Mouse (Mus musculus) limb, embryonic 14.5 days (tissue): ENCODE data around the gene 1110002E22Rik. TPM values are rescaled to one million over a fixed set of nuclear protein-coding genes. Genes with fewer than 3 reads are reported as not detected.

ENCODE experiments used
- ATAC-seq: fragments of 200-750 bp; cut with Nextera tagmentation; 2 replicates; pipeline ENCODE4 v1.8.0; 2017; ENCODE audit warnings: low read depth, moderate number of reproducible peaks, moderate TSS enrichment; ENCODE audit not compliant: low FRiP score
- DNase-seq: peaks from one replicate; pipeline ENCODE4 v3.0.0-alpha.2; 2015; ENCODE audit warnings: low spot score
- H3K27ac ChIP-seq: fragments of 300-500 bp; sonication (generic); replicated peaks from 2 replicates; pipeline ENCODE4 v1.5.1; 2014; ENCODE audit warnings: low read depth, mild to moderate bottlenecking, low read length, moderate library complexity, mixed read lengths
- H3K27me3 ChIP-seq: fragments of 300-500 bp; sonication (generic); 2 replicates; pipeline ENCODE4 v1.6.1; 2014; ENCODE audit warnings: low read length, mixed read lengths; ENCODE audit not compliant: control insufficient read depth, insufficient read depth
- H3K36me3 ChIP-seq: fragments of 300-500 bp; sonication (generic); 2 replicates; pipeline ENCODE4 v1.6.1; 2014; ENCODE audit warnings: mild to moderate bottlenecking, low read length, moderate library complexity, mixed read lengths; ENCODE audit not compliant: control insufficient read depth, insufficient read depth
- H3K4me1 ChIP-seq: fragments of 300-500 bp; sonication (generic); 2 replicates; pipeline ENCODE4 v1.6.1; 2014; ENCODE audit warnings: antibody characterized with exemption, low read length, mixed read lengths; ENCODE audit not compliant: control insufficient read depth, insufficient read depth
- H3K4me2 ChIP-seq: fragments of 300-500 bp; sonication (generic); replicated peaks from 2 replicates; pipeline ENCODE4 v1.6.1; 2014; ENCODE audit warnings: low read depth, mild to moderate bottlenecking, low read length, moderate library complexity; ENCODE audit not compliant: severe bottlenecking
- H3K4me3 ChIP-seq: fragments of 300-500 bp; sonication (generic); replicated peaks from 2 replicates; pipeline ENCODE4 v1.5.1; 2014; ENCODE audit warnings: low read length
- H3K9ac ChIP-seq: fragments of 300-500 bp; sonication (generic); 2 replicates; pipeline ENCODE4 v1.6.1; 2014; ENCODE audit warnings: mild to moderate bottlenecking, low read depth, low read length, moderate library complexity; ENCODE audit not compliant: severe bottlenecking
- H3K9me3 ChIP-seq: fragments of 300-500 bp; sonication (generic); 2 replicates; pipeline ENCODE4 v1.6.1; 2016; ENCODE audit warnings: low read length; ENCODE audit not compliant: control insufficient read depth
- POLR2A ChIP-seq: fragments of 200-500 bp; IDR thresholded peaks from 2 replicates; pipeline ENCODE4 v1.8.0; 2012; ENCODE audit warnings: inconsistent platforms, mild to moderate bottlenecking, moderate library complexity, borderline replicate concordance; ENCODE audit not compliant: insufficient read depth, insufficient read length; ENCODE audit errors: extremely low read depth
- WGBS: fragments of 180-500 bp; shearing (Covaris S2); extraction: QIAGEN DNeasy Blood & Tissue Kit; methylation state at CpG from one replicate; pipeline ENCODE4 v1.1.7; 2014; 5-methylcytosine and 5-hydroxymethylcytosine counted together
- polyA plus RNA-seq, 2 experiments: library from polyadenylated mRNA; depleted of rRNA in 1 of 2; stranded (reverse) in 1 of 2; unstranded in 1 of 2; fragments of >200 nt; fragmentation: Nextera tagmentation in 1 of 2; extraction: Ambion mirVana in 1 of 2; gene quantifications; 2 replicates each; pipeline versions ENCODE4 v1.2.1 to v1.2.3; 2012 to 2014

The 1110002E22Rik gene
- polyA plus RNA-seq, 2 experiments: 3.2 to 4.0 TPM

- TF ChIP-seq POLR2A: no peak
- no peak for DNase-seq
Measured at GRCm38 (mm10) chr3:138129110-138129509, 64.3 kb downstream of the 1110002E22Rik start.

GRCm38 (mm10) chr3:138130692-138131091 lies 65.8 kb downstream of the 1110002E22Rik start:
- no peak overlapping the region for H3K4me3 ChIP-seq
- DNase-seq: no peak
- no peaks in the 10 kb centered on the region for H3K9me3 ChIP-seq
- WGBS: 65% methylated on average over 1 of the region's 1 CpGs
- no peak for ATAC-seq
- no peak overlapping the region for H3K4me2 ChIP-seq
- H3K36me3 ChIP-seq: no peaks in the 10 kb centered on the region
- H3K9ac ChIP-seq: no peak overlapping the region
- H3K27me3 ChIP-seq: no peaks in the 10 kb centered on the region
- TF ChIP-seq POLR2A: no peak
- no peak overlapping the region for H3K27ac ChIP-seq
- H3K4me1 ChIP-seq: no peaks in the 10 kb centered on the region

More at GRCm38 (mm10) chr3:138129110-138129509, 64.3 kb downstream of the 1110002E22Rik start:
- Histone ChIP-seq H3K27ac (no peak overlapping the region), H3K4me1 (no peaks in the 10 kb centered on the region), H3K4me3 (no peak overlapping the region), H3K36me3 (no peaks in the 10 kb centered on the region), H3K27me3 (no peaks in the 10 kb centered on the region), H3K9ac (no peak overlapping the region), H3K9me3 (no peaks in the 10 kb centered on the region), H3K4me2 (no peak overlapping the region)
- WGBS: 92% methylated on average over 6 of the region's 6 CpGs
- no peak for ATAC-seq

Other genes with a start within 250 kb of the 1110002E22Rik start
- 896 and 1,069 TPM in 2 replicates for gene H2afz, start 200.6 kb upstream of the 1110002E22Rik start, polyA plus RNA-seq (2012; rRNA removed)
- gene H2afz, start 200.6 kb upstream of the 1110002E22Rik start, polyA plus RNA-seq (2014; fragmentation: Nextera tagmentation; extraction: Ambion mirVana): 1,399 and 1,426 TPM in 2 replicates
- 7.4 and 9.1 TPM in 2 replicates for gene Dnajb14, start 197.4 kb upstream of the 1110002E22Rik start, polyA plus RNA-seq (2012; rRNA removed)
- gene Dnajb14, start 197.4 kb upstream of the 1110002E22Rik start, polyA plus RNA-seq (2014; fragmentation: Nextera tagmentation; extraction: Ambion mirVana): 11.9 and 12.9 TPM in 2 replicates
- 75.5 and 77.4 TPM in 2 replicates for gene Lamtor3, start 146.5 kb upstream of the 1110002E22Rik start, polyA plus RNA-seq (2012; rRNA removed)
- gene Lamtor3, start 146.5 kb upstream of the 1110002E22Rik start, polyA plus RNA-seq (2014; fragmentation: Nextera tagmentation; extraction: Ambion mirVana): 109 and 112 TPM in 2 replicates
- 4.5 and 5.4 TPM in 2 replicates for gene Dapp1, start 83.5 kb upstream of the 1110002E22Rik start, polyA plus RNA-seq (2012; rRNA removed)
- gene Dapp1, start 83.5 kb upstream of the 1110002E22Rik start, polyA plus RNA-seq (2014; fragmentation: Nextera tagmentation; extraction: Ambion mirVana): 6.0 and 6.7 TPM in 2 replicates
- gene Gm5105, start 2.3 kb downstream of the 1110002E22Rik start, polyA plus RNA-seq (2012; rRNA removed): 0.20 and 0.21 TPM in 2 replicates
- 0.15 and 0.19 TPM in 2 replicates for gene Gm5105, start 2.3 kb downstream of the 1110002E22Rik start, polyA plus RNA-seq (2014; fragmentation: Nextera tagmentation; extraction: Ambion mirVana)
- 6.4 and 9.7 TPM in 2 replicates for gene Trmt10a, start 78.4 kb downstream of the 1110002E22Rik start, polyA plus RNA-seq (2012; rRNA removed)
- gene Trmt10a, start 78.4 kb downstream of the 1110002E22Rik start, polyA plus RNA-seq (2014; fragmentation: Nextera tagmentation; extraction: Ambion mirVana): 11.3 and 12.8 TPM in 2 replicates
- gene Mttp, start 79.9 kb downstream of the 1110002E22Rik start, polyA plus RNA-seq (2012; rRNA removed): 4.0 and 4.9 TPM in 2 replicates
- gene Mttp, start 79.9 kb downstream of the 1110002E22Rik start, polyA plus RNA-seq (2014; fragmentation: Nextera tagmentation; extraction: Ambion mirVana): 6.7 and 6.9 TPM in 2 replicates
- 0.04 TPM in 2 replicates for gene 4930579F01Rik, start 128.8 kb downstream of the 1110002E22Rik start, polyA plus RNA-seq (2012; rRNA removed)
- 0.12 and 0.19 TPM in 2 replicates for gene 4930579F01Rik, start 128.8 kb downstream of the 1110002E22Rik start, polyA plus RNA-seq (2014; fragmentation: Nextera tagmentation; extraction: Ambion mirVana)
- gene Adh7, start 152.7 kb downstream of the 1110002E22Rik start, polyA plus RNA-seq (2012; rRNA removed): 0.64 and 0.77 TPM in 2 replicates
- 1.9 TPM in 2 replicates for gene Adh7, start 152.7 kb downstream of the 1110002E22Rik start, polyA plus RNA-seq (2014; fragmentation: Nextera tagmentation; extraction: Ambion mirVana)
- 6.6 and 8.6 TPM in 2 replicates for gene Adh1, start 195.9 kb downstream of the 1110002E22Rik start, polyA plus RNA-seq (2012; rRNA removed)
- 15.8 and 17.4 TPM in 2 replicates for gene Adh1, start 195.9 kb downstream of the 1110002E22Rik start, polyA plus RNA-seq (2014; fragmentation: Nextera tagmentation; extraction: Ambion mirVana)
- gene Adh6a, start 248.2 kb downstream of the 1110002E22Rik start, polyA plus RNA-seq (2012; rRNA removed): not detected in 2 replicates
- gene Adh6a, start 248.2 kb downstream of the 1110002E22Rik start, polyA plus RNA-seq (2014; fragmentation: Nextera tagmentation; extraction: Ambion mirVana): 0.28 TPM in 1 of 2 replicates, not detected in the other